Mouse (Mus musculus) ES-E14 (cell line): Measurements from ENCODE around the gene Mad1l1.

Experiments
- MAFK ChIP-seq: IDR thresholded peaks from 2 replicates; pipeline ENCODE4 v1.6.1; 2014; ENCODE audit warnings: mild to moderate bottlenecking, low read depth, low read length, inconsistent platforms; ENCODE audit not compliant: insufficient read depth
- ZC3H11A ChIP-seq: IDR thresholded peaks from 2 replicates; pipeline ENCODE4 v1.6.1; 2012; ENCODE audit warnings: low read depth, mild to moderate bottlenecking, inconsistent platforms, low read length, borderline replicate concordance
- ZNF384 ChIP-seq: IDR thresholded peaks from 2 replicates; pipeline ENCODE4 v1.6.1; 2012; ENCODE audit warnings: low read depth, low read length, inconsistent platforms

- TF ChIP-seq MAFK (no peak), ZNF384 (no peak), ZC3H11A (no peak)
Observed at GRCm38 (mm10) chr5:140217900-140218299, 103.5 kb downstream of the Mad1l1 start.
